Mouse (Mus musculus) c-Kit-positive CD71-positive TER-119-positive erythroid progenitor cells, embryonic 14.5 days (primary cell): ENCODE measurements around the gene Krtap3-1.

ENCODE experiments used
- DNase-seq: peaks from one replicate; pipeline ENCODE4 v3.0.0-alpha.2; 2013; ENCODE audit warnings: low spot score

The Krtap3-1 gene

GRCm38 (mm10) chr11:99521288-99521860 lies 45.1 kb downstream of the Krtap3-1 start, which contains the start of gene Krt39:
Krt39 (minus strand) TSS chr11:99521338.
- DNase-seq: no peak
